Mouse (Mus musculus) lung, adult 18-20 months (tissue): ENCODE measurements around the gene Dgki.

Experiments used
- DNase-seq, 2 experiments: peaks; one replicate each; pipeline ENCODE4 v3.0.0; 2022; ENCODE audit warnings: mixed read lengths in 2 of 2

Gene Dgki

DNA sequence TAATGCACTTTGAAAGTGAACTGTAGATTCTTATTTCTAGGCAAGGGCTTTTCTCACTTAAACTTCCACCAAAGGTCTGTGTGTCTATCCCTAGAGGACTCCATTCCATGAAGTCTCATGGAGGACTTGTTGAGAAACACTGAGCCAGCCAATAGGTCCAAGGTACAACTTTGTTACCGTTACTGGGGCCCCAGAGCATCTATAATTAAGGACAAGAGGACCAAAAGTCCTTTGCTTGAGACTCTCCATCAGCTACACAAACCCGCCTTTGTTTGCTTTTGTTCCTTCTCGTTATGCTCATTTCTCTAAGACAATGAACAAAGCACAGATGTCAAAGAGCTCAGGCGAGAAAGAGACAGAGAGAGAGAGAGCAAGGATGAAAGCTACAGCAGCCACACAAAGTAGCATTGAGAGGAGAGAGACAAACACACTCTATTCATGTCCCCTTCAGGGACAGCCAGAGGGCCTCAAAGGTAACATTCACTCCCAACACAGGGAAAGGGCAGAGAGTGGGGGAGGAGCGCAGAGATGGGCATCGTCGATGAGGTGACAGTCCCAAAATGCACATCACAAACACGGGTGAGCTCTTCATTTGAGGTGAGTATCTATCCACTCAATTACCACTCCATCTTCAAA, 396.7 kb downstream of the Dgki start:
- DNase-seq = no peak

DNA sequence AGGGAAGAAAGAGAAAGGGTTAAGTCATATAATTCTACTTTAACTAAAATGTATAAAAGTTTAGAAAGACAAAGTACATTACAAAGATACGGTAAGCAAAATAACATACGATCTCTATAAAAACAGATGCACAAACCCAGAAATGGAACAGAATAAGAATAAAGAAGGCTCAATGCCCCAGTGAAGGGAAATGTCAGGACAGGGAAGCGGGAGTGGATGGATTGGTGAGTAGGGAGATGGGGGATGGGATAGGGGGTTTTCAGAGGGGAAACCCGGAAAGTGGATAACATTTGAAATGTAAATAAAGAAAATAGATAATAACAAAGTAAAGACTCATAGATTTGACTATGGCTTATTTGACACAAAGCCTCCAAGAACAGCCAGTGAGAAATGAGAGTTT, 400.1 kb downstream of the Dgki start:
- DNase-seq = no peak

DNA sequence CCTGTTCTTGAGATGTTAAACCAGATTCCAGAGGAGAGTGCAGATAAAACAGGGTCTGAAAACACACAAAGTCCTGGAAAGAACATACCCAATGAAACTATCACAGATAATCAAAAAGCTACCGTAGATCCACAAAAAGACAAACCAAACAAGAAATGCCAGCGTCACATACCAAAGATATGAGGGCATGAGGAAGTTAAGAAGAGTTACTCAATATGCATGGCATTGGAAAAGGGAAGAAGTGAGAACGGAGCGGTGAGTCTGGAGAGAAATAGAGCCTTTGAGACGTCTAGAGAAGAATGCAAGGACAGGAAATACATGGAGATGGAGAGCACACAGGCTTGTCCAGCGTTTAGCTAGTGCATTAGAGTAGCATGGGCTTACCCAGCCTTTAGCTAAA, 401.6 kb downstream of the Dgki start:
- DNase-seq = no peak

DNA sequence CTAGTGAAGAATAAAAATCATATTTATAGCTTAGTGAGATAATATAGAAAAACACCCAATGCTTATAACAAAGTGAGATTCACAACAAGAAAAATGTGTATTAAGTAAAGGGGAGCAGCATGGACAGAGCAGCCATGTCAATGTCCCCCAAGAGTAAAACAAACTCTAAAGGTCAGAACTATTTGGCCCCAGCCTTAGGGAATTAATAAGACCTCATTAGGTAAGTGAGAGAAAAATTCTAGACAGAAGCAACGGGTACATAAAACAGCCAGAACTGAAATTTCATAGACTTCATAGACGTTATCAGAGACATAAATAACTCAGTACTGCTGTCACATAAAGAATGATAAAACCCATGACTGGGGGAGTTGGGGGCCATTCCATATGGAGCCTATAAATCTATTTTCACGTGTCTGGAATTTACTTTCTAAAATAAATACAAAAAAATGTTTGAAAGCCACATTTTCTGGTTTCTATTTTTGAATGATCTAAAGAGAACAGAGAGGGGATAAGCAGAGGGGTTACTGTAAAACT, 402.3 kb downstream of the Dgki start:
- DNase-seq = no peak

DNA sequence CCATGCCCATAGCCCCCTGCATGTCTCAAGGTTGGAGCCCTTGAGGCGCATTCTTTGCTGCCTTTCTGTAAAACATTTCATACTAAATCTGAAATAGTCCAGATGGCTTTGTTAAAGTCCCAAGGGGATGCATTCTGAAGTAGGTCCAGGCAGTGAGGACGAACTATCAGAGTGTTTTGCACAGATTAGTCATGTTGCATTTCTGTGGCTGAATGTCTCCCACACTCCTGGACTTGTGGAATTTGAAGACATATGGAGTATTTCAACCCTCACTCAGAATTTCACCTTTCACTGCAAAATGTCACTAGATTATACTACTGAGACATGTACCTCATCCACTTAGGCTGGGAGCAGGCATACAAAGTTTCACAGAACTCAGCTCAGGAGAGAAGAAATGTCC, 403.3 kb downstream of the Dgki start:
- no peak for DNase-seq

DNA sequence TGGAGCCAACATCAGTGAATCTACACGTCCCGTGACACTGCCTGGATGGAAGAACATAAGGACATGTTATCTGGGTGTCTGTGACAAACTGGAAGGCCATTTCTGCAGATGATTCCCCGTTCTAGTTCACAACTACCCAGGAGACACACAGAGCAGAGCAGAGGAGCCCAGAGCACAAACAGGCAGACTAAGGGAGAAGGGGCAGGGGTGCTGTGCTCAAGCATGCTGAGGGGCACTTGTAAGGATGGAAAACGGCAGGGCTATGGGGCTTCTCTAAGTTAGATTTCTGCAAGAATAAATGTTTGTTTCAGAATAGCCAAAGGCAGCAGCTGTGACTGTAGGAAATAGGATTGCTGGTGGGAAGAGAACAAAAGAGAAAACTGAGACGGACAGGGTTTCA, 408.2 kb downstream of the Dgki start:
- no peak for DNase-seq

DNA sequence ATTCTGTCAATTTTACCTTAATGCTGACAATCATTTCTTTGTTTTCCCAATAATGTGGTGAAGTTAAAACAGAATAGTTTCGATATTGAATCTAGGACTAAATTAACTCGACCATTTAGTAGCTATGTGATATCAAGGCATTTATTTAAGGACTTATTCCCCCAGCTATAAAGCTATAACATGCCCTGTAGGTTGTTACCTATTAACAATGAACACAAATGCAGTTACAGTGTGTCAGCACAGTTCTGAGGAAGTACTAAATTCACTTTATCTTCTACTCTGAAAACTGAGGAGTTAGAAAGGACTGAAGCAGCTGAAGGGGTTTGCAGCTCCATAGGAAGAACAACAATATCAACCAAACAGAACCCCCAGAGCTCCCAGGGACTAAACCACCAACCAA, 409.2 kb downstream of the Dgki start:
- no peak for DNase-seq

DNA sequence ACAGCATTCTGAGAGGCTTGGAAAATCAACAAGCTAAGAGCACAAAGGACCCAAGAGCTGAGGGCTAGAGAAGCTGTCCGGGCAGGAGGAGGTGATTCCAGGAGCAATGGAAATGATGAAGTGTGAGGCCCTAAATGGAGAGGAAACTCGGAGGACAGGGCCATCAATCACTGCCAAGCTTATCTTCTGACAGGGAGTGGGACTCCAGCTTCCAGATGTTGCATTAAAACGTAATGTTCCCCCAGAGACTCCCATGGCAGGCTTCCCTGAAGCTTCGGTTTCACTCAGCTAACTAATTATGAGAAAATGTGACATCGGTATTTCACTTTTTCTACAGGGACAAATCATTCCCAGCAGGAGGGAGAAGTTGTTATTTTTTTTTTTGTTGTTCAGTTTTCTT, 409.7 kb downstream of the Dgki start:
- peak; percentile 12 to 41 for DNase-seq

DNA sequence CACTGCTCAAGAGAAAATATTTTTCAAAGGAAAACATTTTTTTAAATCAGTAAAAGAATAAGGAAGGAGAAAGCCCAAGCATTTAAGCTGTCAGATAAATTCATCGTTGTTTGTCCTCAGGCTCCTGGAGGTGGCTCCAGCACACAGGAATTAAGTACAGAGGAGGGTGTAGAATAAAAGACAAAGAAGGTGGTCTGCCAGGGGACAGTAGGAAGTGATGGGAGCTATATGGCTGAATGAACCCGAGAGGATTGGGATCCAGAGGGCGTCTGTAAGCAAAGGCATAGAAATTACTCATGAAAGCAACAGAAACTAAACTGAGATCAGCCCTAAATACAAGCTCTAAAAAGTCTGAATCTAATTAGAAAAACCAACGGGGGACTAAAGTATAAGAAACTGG, 418.7 kb downstream of the Dgki start:
- DNase-seq = no peak

DNA sequence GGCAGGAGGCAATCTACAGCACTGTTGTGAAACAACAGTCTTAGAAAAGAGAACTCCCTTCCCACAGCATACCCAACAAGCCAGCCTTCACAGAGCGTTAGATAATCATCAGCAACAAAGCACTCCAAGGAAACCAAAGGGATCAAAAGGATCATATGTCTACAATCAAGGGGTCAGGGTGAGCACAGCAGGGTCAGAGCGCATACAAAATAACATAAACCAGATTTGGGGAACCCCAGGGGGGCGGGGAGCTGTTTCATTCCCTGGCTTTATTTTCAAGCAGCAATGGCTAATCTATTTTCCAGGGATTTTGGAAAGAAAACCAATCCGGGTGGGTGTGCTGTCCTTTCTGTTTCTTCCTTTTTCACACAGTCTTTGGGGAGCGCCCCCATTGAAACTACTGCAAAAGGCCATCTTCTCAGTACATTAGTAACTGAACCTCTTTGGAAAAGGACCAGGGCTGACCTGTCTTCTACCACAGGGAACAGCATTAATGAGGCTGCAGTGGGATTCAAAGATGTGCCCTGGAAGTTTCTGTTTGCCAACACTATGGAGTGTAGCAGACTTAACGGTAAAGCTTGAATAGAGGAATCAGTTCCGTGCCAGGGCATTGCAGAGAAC, 419.2 kb downstream of the Dgki start:
- no peak for DNase-seq

DNA sequence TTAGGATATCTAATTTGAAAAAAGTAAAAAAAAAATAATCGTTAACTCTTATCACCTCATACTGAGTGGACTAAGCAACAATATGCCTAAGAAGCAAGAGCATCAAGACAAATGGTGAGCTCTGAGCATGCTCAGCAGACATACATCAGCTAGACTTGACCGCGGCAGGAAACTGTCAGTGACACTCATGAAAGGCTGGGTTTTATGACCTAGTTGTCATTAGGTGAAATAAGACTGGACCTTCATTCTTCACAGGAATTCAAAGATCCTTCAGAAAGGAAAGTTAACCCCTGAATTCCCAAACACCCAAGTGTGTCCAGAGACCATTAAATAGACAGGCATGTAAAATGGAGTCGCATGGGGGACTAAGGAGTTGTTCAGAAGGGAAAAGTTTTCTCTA, 422.6 kb downstream of the Dgki start:
- DNase-seq = no peak

DNA sequence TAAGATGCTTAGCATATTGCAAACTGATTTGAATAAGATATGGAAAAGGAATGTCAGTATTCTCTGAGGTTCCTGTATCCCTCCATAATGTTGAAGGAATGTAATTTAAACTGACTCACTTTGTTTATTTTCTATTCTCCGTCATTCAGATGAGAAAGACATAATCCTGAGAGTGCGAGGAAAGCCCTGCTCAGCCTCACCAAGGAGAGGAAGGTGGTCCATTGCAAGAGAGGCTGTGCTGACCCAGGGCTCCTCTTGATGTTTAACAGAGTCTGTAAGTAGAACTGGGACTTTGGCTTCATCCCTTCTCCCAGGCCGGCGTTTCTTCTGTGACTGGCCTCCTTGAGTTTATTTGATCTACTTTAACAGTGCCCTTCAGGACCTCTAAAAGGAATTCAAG, 423.6 kb downstream of the Dgki start:
- no peak for DNase-seq

DNA sequence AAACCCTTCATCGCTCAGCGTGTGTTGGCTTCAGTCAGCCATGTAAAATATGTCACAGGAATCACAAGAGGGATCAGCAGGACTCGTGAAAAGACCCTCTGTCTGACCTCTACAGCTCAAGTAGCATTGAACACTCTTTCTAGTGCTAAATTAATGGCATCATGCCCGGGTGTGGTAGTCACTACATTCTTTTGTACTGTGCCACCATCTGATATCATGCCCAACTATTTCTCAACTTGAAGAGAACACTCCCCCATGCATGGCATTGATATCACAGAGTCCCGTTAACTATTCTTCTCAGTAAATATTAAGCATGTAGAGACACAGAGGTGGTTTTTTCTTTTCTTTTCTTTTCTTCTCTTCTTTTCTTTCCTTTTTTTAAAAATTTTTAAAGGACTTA, 424.1 kb downstream of the Dgki start:
- DNase-seq = peak in 1 of 2 experiments; percentile 40

DNA sequence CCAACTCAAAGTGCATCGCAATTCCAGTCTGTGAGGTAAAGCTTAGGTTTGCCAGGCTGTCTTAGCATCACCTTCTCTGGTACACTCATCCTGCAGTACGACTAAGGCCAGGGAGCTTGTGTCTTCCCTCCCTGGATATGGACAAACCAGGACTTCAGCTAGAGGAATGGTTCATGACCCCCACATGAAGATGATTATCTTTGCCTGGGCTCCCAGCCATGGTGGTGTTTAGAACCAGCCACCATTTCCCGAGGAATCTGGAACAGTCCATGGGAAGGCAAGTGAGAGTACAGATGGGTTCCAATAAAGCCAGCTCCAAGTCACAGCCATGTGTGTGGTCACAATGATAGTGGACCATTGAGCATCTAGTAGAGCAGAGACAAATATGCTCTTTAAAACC, 427.1 kb downstream of the Dgki start:
- DNase-seq = no peak

DNA sequence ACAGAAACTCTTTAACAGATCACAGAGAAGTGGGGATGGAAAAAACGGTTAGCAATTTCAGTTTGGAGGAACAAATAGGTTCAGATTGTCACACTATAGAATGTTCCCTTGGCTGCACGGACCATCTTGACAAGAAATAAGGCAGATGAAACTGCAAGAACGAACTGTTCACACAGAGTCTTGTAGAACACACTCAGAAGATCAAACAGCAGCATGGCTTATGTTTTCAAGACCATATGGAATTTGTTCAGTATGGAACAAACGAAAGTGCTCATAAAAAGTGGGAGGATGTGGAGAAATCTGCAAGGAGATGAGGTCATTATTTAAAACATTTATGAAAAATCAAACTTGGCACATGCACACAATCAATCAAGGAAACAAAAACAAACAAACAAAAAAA, 431.8 kb downstream of the Dgki start:
- DNase-seq = no peak

DNA sequence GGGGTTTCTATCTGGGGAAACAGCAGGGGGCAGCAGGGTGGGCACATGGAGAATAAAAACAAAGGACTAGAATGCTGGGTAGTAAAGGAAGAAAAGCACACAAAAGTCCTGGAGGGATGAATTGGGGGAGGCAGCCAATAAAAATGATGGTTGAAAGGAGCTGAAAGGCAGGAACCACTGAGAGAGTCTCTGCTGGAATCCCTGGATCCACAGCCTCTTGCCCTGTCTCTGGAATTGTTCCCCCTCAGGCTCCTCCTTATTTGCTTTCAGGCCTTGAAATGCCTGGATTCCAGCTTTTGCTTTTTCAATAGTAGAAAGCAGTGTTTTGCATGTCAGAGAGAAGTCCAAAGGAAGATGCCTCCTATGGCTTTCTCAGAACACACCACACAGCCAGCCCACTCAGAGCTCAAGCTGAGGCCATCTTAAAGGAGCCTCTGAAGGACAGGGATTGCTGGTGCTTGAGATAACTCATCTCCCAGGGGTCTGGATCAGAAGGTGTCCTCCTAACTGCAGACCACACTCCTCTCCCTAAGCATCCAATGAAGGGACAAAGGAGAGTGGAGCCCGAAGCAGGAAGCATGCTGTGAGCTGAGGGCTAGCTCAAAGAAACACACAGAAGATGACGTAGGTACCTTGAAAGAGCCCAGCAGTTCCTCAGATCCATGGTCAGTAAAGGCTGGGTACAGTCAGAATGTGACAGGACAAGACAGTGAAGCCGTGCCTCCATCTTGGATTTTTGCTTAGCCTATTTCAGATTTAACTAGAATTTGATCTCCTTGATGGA, 441.5 kb downstream of the Dgki start:
- DNase-seq = no peak

DNA sequence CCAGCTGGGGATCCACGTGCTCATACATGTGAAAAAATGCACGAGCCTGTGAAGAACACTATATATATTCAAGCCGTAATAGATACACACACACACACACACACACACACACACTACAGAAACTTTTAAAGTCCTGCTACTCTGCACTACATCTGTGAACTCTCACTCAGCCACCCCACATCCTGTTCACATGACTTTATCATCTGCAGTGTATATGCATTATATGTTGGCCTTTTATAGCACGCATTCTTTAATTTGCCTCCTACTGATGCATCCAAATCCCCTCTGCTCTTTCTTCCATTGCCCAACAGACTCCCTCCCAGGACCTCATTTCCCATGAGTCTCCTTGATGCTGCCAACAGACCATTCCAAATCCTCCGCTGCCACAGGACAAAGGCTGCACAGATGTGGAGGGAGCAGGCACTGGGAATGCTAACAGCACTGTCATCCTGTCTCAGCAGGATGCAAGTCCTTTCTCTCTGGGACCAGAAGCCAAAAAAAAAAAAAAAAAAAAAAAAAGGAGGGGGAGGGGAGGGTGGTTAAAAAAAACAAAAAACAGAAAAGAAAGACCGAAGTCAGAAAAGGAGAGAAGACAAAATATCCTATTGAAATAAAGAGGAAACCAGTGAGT, 442.2 kb downstream of the Dgki start:
- DNase-seq = no peak

DNA sequence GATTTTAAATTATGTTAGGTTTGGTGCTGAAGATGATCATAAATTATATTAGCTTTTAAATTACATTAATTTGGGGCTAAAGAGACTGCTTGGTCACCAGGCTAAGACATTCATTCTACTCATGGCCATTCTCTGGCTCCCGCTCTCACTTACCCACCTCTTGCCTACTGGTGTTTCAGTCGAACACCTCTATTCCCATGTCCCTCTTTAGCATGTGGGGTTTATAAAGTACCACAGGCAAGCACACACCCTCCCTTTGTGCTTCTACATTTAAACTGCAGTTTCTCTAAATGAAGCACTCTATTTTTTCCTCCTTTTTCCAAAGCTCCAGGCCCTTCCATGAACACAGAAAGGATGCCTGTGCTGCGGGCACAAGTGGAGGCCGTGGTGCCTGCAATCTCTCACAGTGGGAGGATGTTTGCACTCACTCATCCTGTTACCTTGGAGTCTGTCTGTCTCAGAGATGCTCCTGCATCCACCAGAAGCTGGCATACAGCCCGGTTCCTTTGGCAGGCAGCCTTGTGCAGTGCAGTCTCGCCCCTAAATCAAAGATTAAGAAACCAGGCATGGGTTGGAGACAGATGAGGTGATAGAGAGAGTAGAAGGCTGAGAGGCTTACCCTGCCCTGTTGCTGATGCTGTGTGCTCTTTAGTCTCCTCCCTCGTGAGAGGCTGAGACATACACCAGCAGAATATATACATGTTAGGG, 449.4 kb downstream of the Dgki start:
- peak; percentile 12 to 22 for DNase-seq

DNA sequence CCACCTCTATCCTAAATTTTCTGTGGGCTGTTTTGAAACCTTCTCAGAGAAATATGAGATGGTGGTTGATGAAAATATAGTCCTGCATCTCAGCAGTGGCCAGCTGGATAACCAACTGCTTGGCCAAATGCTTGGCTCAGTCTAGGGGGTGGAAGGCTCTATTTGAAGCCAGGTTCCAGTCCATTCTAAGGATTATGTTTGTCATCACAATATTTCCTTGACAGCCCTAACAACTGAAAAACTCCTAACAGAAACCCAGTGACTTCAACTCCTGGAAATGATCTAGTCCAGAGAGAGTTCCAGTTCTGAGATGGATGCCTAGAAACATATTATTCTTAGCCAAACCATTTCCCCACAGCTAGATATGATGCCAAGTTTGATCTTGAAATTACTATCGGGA, 454.7 kb downstream of the Dgki start:
- no peak for DNase-seq

DNA sequence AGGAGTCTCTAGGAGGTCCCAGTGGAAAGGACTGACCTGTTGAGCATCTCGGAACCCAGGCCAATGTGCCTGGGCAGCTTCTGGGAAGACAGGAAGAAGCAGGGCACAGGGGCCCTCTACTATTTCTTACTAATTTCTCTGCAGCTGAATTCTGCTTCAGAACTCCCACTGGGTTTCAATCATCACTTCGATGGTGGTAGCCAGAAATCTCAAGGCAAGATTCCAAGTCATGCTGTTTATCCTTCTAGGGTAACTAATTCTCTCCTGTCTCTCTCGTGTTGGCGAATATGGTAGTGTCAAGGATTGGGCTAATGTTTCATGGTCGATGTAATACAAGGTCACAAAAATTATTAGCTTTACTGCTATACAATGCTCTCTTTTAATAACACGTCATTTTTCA, 455.7 kb downstream of the Dgki start:
- DNase-seq = no peak

DNA sequence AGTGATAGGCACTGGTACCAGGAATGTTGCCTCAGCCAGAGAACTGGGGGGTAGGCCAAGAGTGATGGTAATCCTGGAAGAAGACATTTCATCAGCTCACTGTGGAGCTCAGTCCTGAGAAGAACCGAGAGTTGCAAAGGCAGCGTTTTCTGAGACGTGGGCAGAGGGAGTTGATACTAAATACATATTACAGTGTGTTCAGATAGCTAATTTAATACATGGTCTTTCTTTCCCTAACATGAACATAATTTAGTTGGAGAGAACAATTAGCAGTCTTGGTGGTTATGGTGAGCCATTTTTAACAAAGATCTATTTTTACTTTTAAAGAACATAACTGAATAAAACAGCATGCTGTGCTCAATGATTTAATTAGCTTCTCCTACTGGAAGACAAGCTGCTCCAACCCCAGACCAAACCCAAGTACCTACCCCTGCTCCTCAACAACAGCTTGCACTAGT, 456.9 kb downstream of the Dgki start:
- no peak for DNase-seq

DNA sequence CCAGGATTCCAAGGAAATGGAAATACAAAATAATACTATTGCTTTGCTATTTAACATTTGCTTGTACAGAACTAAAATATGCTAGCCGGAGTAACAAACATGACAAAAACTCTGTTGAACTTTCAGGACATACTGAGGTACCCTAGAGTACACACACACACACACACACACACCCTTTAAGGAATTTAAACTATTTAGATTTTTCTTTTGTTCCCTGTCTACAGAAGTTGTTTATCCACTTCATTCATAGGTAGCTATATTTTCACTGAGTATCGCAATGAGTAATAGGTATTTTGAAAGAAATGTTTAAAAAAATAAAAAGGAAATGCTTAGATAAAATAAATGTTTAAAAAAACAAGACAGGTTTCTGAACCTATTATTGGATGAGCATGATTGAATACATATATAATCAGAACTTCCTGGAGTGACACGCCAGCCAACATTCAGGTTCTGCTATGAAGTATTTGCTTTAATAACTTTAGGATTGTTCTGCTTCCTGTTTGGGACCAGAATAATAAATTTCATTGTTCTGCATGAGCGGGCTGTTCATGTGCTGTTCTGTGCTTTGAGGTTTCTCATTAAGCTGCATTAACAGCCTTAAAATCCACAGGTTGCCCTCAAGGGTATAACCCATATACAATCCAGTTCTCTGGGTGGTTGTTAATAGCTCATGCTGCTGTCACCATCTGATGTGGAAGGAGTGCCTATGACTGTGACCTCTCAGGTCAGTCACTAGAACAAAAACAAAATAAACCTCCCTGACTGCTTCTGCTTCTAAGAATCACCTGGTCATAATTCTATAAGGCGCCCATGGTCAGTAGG, 457.7 kb downstream of the Dgki start:
- DNase-seq = no peak
